Mouse (Mus musculus) thymus, adult 18-20 months (tissue): ENCODE results near the gene Abhd4.
"Not testable (repeated sequence)": the region's sequence is repeated elsewhere in the genome, so short reads cannot be mapped to it uniquely, and the experiment has no call there.

Experiments
- DNase-seq, 2 experiments: peaks; one replicate each; pipeline ENCODE4 v3.0.0; 2022; ENCODE audit warnings: mixed read lengths in 2 of 2

Gene Abhd4

DNA sequence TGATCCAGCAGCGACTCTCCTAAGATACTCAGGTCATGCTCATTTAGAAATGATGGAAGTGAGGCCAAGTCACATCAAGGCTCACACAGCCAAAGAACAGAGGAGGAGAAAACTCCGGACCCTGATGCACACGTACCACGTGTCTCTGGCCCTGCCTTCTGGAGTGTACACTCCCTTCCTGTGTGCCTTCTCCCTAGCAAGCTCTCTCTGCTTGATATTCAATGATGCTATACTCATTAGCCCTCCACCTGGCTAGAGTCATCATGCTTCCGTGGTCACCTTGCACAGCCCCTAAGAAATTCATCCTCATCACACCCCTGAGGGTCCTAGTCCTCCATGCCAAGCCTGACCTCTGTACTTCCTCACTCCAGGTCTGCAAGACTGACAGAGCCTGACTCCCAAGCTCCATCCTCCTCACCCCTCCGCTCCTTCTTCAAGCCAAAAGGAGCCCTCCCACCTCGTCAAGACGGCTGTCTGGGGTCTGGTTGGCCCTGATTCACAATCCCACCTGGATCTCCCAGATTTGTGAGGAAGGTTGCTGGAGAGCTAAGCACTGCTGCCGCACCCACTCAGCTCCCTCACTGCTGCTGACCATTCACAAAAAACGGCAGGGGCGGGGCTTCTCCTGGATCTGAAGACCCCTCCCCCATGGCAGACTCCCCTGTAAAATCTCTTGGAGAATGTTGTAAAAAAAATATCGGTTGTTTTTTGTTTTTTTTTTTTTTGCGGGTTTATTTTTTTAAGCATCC, 30.5 kb upstream of the Abhd4 start:
- DNase-seq, result no peak

DNA sequence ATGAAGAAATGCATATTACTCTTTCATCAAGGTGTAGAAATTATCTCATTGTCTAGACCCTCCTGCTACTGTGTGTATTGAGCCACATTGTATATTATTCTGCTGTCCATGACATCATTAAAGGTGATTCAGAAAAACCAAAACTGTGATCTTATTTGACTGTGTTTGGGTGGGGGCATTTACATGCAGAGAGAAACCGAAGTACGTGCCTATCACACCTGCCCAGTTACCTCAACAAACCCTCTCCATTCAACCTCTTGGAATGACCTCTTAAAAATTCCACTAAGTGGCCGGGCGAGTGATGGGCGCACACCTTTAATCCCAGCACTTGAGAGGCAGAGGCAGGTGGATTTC, 29.9 kb upstream of the Abhd4 start:
- DNase-seq, result no peak

DNA sequence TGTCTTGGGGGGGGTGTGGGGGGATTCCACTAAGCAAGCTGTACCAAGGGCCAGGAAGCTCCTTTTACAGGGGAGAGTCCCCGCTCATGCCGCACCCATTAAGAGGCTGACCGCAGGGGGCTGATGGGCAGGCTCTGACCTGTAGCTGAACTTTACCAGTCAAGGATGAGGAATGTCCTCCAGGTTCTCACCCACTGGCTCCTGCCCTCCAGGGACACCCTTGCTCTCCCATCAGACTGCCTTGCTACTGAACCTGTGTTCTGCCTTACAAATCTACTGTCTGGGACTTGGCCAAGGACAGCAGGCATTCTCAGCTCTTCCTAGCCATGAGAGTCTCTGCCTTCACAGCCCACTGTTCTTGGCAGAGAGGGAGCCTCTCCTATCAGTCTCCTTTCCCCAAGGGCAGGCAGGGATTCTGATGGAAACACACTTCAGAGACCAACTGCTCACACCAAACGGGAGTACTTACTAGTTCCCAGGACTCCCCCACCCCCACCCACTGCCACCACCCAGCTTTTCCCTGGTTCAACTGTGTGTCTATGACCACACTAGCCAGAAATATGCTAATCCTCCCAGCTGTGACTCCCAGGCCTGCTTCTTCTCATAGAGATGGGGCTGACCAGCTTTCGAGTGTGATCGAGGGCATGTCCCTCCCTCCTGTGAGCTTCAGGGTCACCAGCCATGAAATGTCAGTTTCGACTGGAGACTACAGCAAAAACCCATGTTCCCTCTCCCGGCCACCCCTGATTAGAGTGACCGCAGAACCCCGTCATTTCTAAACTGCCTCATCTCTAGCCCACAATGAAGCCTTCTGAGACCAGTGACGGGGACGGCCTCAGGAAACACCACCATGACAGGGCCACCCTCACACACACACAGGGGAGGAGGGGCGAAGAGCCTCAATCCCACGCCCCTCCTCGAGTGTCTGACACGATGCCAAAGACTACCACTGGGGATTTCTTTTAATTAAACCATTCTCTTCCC, 29.2 kb upstream of the Abhd4 start:
- no peak for DNase-seq

DNA sequence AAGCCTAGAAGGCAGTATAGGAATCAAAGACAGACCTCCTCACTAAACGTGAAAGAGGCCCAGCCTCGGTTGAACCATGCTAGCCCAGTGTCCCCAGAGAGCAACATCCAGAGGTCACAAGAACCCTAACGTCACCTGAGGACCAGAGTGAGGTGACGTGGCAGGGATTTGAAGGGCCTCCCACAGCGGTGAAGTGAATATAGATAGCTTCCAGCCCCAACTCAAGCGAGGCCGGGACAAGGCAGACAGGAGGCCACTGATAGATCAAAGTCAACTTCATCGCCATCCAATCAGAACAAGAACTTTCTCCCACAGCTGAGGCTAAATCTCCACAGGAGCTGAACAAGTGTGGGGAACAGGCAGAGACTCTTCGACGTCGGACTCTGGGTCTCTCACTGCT, 28.3 kb upstream of the Abhd4 start:
- DNase-seq, result no peak

DNA sequence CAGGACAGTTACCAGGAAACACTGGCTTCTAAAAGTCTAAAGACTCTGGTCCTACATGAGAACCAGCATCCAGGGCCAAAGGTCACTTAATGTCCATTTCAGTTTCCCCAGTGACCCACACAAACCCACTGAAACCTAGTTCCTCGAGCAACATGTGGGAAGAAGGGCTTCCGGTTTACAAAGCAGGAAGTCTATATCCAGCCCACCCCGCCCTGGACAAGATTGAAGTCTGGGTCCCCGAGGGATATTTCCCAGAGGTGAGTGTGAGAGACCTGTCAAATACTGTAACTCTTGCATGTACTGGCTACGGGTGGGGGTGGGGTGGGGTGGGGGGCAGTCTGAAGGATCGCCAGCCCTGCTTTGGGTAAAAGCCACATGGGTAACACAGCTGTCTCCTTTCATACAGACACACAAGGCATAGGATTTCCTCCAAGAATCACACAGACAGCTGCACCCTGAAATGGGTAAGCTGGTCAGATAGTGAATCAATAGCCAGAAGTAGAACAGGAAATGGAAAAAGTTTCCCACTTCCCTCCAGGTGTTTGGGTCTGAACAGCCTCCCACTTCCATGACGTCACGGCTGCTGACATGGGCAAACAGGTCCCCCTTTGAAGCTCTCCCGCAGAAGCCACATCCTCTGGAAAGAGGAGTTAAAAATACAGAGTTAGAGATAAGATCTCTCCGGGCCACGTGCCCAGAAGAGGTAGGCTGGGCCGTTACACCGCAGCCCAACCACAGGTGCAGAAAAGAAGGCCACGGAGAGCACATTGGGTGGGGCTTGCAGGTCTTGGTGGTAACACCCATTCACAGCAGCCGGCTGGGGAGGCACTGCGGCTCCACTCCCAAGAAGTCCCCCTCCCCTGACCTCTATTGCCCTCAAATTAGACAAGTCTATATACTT, 26.8 kb upstream of the Abhd4 start:
- peak; percentile 96 to 99 for DNase-seq

DNA sequence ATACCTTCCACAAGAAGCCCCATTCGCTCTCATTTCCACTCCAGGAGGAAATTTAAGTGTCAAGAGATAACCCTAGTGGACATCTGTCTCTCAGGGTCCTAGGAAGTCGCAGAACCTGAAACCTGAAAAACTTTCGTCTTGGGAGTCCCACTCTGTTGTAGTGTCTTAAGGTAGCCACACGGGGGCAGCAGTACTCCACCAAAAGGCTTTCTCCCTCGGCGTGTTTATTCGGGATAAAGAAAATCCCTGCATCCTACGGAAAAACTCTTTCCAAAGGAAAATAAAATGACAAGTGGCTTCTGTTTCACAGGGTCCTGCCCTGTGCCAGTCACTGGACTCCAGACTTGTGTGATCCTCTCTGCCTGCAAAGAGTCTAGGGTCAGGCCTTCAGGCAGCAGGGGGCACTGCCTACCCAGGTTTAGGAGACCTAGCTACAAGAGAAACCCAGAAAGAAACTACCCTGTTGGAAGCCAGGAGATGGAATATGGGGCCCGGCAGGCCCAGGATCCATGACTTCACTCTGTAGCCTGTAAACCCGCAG, 26.0 kb upstream of the Abhd4 start:
- peak; percentile 69 to 86 for DNase-seq

DNA sequence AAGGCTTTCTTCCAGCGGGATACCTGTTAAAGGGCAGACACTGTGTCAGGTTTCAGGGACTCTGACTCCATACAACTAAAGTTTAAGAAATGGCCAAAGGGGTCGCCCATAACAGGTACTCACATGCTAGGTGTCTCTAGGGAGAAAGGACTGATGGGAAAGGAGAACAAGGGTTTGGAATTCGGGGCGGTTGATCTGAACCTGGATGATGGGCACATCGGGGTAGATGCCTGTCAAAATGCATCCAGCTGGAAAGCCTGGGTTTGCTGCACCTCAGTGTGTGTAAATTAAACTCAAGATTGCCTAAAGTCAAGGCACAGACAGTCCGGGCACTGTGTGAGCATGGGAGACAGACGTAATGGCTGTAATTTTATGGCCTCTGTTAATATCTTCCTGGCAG, 25.5 kb upstream of the Abhd4 start:
- no peak for DNase-seq

DNA sequence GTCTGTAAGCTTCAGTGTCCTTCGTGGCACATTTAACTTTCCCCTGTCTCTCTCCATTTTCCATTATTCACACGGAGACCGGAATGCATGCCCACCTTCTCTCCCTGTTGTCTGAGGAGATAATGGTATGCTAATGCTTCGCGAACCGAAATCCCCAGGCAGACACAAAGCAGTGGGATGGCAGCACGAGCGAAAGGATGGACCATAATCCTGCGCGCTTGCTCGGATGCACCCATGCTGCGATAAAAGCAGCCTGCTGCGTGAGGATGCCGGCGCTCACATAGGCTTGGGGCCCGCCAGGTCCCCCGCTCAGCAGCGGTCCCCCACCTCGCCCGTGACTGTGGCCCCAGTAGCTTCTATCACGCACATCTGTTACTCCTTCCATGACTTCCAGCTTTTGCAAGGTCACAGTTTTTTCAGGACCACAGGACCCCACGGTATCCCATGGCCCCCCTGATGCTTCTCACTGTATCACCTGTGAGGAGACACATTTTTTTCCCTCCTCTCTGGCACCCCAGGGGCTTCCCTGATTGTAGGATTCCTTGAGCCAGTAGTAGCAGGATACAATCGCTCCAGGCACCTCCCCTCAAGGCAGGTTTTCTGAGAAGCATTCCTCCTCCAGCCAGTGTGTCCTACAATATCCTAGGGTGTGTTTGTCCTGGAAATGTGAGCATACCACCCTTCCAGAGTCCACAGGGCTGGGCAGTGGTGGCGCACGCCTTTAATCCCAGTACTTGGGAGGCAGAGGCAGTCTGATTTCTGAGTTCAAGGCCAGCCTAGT, 24.9 kb upstream of the Abhd4 start:
- DNase-seq, result no peak

DNA sequence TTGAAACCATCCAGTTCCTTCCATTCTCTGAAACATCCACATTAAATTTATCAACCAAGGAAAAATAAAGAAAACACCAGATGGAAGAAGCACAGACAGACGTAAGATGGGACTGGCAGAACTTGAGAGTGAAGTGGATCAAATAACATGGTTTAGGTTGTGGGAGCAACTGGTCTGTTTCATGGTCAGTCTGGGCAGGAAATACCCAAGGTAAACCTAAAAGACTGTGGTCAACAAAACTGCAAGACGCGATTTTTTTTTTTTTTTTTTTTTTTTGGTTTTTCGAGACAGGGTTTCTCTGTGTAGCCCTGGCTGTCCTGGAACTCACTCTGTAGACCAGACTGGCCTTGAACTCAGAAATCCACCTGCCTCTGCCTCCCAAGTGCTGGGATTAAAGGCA, 24.1 kb upstream of the Abhd4 start:
- not testable (repeated sequence) for DNase-seq

DNA sequence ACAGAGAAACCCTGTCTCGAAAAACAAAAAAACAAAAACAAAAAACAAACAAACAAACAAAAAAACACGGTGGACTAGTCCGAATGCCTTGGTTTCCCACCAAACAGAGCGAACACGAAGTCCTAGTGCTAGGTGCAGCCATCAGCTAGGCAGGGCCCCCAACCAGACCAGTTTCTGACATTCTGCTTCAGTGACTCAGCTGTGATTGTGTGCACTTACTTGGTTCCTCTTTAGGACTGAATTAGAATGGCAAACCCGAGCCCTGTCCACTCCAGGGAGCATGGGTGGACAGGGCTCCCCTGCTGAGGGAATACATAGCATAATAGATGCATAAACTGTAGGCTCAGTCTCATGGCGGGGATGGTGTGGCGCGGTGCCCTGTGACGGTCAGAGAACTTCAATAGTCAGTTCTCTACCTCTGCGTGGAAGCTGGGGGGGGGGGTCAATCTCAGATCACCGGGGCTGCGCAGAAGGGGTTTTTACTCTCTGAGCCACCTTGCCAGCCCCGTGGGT, 23.3 kb upstream of the Abhd4 start:
- no peak for DNase-seq

DNA sequence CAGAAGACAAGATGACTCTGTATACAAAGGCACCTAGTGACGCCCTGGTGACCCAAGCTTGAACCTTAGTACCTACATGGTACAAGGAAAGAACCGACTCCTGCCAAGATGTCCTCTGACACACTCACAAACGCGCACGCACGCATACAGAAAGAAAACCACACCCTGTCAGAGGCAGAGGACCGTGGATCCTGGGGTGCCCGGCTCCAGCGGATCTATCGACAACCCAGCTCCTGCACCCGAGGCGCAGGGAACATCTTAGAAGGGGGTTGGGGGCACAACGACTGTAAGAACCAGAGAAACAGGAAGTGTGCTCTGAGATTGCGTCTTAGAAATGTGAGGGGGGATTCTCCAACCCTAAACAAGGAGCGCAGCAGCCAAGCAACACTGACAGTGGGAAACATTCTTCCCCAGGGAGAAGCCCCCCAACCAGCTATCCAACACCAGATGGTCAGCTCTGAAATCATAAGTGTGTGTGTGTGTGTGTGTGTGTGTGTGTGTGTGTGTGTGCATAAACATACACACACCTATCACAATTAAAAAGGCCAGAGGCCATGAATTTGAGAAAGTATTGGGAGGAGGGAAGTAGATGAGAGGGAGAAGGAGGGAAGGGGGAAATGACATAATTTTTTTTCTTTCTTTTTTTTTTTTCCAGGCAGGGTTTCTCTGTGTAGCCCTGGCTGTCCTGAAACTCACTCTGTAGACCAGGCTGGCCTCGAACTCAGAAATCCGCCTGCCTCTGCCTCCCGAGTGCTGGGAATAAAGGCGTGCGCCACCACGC, 22.6 kb upstream of the Abhd4 start:
- no peak for DNase-seq

DNA sequence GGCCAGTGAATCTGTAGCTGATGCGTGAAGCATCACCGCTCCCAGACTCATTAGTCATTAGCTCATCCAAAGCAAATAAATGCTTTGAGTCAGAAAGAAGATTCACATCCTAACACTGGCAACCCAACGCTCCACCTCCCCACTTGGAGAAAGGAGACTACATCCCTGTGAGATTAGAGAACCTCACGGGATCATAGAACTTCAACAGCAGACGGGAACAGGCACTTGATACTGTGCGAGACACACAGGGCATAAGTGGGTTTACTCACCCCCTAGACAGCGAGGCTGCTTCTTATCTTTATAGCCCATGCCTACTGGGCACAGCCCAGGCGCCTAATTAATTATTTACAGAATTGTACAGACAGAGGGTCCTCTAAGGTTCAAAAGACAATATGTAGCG, 21.8 kb upstream of the Abhd4 start:
- DNase-seq, result no peak

DNA sequence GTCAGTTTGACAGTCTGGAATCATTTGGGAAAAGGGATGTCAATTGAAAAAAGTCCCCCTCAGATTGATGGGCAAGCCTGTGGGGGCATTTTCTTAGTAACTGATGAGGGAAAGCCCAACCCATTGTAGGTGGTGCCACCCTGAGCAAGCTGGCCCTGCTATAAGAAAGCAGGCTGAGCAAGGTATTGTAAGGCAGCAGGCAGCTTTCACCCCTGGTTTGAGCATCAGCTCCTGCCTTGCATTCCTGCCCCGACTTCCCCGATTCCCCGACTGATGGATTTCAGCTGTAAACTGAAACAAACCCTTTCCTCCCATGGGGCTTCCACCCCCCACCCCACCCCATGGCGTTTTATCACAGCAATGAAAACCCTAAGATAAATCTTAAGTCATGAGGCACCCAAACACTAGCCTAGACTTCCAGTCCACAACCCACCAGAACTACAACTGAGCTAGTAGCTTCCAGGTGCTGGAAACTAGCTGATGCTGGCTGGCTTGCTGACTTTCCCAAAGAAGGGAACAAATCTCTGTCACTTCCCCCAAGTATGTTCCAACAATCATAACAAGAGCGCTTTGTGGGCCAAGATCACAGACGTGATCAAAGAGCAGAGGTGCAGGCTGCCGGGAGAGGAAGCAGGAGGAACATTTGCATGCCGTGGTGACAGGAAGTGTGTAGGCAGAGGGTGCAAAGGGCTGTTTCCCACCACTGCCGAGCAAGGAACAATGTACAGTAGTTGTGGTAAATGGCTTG, 21.0 kb upstream of the Abhd4 start:
- DNase-seq, result peak; percentile 83 to 94

DNA sequence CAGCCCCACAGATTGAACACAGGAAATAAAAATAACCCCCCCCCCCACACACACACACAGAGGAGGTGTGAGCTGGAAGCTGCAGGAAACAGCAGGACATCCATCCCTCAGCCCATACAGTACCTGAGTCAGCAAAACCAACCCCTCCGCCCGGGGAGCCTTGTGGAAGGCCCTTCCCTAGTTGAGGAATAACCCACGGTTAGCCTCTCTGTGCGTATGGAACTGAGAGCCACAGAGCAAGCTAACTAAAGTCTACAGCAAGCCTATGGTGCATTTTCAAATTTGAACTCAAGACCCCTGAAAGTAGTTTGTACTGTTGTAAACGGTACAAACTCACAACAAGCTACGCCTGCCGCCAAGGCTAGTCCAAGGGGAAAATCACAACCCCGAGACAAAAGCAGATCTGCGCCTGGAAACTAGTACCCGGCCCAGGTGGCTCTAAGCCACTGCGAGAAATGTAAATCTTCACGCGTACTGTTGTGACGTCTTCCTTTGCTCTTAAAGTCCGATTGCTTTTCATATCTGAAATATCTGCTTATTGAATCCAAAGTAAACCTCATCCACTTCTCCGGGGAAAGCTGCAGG, 20.3 kb upstream of the Abhd4 start:
- no peak for DNase-seq

DNA sequence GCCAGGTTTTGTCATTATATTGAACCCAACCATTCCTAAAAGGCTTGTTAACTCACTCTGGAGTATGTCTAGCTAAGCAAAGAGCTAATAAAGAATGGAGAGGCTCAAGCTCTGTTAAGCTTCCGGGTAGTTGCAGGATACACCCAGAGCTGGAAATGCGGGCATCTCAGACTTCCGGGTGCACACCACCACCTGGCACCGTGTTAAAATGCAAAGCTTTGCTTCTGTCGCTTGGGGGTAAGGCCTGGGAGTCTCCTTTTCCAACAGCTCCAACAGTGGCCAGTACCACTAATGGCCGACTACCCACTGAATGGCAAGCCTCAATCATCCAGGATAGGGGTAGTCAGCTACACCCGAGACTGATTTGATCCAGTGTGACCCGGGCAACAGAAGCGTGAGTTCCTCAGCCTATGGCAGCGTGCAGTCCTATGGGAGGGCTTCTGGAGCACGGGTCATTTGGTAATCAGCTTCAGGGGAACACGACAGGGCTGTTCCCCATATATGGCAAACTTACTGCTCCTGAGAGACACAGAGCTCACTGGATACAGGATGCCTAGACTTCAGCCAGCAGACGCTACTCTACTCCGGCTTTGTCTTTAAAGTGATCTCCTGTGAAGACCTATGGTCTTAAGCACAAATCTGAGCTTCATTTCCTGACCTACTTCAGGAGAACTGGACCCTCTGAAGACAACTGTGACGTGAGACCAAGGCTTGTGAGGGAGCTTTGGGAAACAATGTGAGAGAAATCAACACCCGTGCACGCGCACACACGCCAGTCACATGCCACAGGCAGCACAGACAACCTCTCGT, 19.6 kb upstream of the Abhd4 start:
- no peak for DNase-seq

DNA sequence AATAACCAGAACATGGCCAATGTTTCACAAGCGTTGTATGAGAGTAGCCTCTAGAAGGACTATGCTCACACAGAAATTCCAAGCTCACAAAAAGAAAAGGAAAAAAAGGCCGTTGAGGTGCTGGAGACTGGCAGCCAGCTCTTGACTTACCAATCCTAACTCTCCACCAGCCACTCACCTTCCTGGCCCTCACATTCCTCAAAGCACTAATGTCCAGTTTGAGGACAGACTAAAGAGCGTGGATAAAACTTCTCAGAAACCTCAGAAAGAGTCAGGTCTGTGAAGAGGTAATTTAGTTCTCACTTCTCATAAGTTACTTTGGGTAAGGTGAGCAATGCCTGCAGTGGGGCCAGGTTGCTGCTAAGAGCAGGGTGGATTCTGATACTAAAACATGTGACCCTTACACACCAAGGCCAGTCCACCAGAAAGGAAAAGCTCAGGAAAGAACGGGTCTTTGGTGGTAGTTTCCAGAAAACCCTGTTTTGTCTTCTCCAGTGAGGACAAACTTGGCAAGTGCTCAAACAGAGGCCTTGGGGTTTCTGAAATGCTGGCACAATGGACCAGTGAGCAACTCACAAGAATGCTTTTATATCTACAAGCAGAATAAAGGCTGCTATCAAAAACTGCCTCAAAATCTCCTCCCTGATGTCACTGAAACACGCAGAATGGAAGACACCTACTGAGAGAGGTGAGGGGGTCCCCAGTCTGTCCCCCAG, 18.0 kb upstream of the Abhd4 start:
- DNase-seq, result no peak

DNA sequence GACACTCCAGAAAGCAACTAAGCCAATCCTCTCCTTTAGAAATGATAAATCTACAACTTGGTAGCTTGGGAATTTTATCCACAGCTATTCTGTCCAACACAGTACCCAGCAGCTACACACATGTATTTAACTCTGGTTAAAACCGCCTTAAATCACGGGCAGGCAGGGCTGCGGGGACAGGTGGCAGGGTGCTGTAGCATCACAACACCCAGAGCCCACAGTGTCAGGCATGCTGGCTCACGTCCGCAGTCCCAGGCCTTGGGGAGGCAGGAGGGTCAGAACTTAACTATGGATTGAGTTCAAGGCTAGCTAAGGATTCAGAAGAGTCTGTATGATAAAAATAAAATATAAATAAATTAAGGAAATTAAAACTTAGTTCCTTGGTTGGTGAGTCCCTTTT, 17.1 kb upstream of the Abhd4 start:
- DNase-seq, result no peak
